Mouse (Mus musculus): Measurements from ENCODE around the gene Pnma5.

DNA sequence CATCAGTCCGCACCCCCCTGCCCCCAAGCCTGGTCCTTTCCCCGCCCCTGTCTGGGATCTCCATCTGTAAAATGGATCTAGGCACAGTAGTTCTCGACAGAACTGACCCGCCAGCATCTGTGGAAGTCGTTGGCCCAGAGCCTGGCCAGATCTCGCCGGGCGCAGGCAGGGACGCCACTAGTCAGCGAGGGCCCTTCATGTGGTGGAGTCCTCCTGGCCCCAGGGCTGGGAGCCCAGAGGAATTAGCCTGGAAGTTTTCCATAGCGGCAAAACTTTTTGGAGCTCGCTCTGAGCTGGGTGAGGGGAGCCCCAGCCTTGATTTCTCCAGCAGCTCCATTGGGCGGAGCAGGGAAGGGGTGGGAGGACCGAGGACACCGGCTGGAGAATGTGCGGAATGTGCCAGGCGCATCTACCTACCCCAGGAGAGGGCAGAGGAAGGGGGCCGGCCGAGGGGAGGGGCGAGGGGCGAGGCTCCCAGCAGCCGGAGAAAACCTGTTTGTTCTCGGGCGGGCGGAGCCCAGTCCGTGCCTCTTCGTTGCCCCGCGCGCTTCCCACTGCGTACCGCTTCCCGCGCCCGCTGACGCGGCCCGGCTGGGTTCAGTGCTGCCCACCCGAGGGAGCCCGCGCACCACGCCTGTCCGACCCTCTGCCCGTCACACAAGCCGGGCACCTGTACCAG is 49.9 kb downstream of the Pnma5 start, which contains the start of gene Zfp185:
- TF ChIP-seq CTCF (IDR thresholded peaks at IDR 0.05; ENCODE audit: low read depth) = no peak
- TF ChIP-seq EP300 (IDR thresholded peaks at IDR 0.05; ENCODE audit: low read depth) = no peak

Data from liver, embryonic 14.5 days (tissue).